In genomic region chrX:50675356-50675755, GRCm38 (mm10) we compare ENCODE assay signal across 10 mouse cellular contexts.
DNase-seq lines count a peak whose midpoint lies in the region; ATAC-seq and TF ChIP-seq lines count a peak whose summit lies in the region.
"Had no signal": no experiment of that assay in that cellular context is flagged by ENCODE, and none has a peak within 500 bp of the region (broad histone marks: within the 10 kb centered on the region; RNA-seq: fewer than 3 reads in every experiment).

No protein-coding gene starts in this region.

- no peaks in the 10 kb centered on the region for H3K9me3 ChIP-seq in kidney, embryonic 15.5 days (replicated peaks)
- H3K9me3 ChIP-seq: liver, embryonic 15.5 days had no signal

- no peaks in the 10 kb centered on the region for H3K36me3 ChIP-seq in kidney, adult 2 months (ENCODE audit: control insufficient read depth, insufficient read depth, low read length)
- no peaks in the 10 kb centered on the region for H3K36me3 ChIP-seq in kidney, embryonic 15.5 days
- H3K36me3 ChIP-seq: liver, embryonic 15.5 days had no signal

- WGBS in kidney, adult 2 months = 19% methylated on average over 6 of the region's 6 CpGs
- WGBS in kidney, embryonic 15.5 days = 31% methylated on average over 6 of the region's 6 CpGs

- H3K4me1 ChIP-seq in kidney, adult 2 months (ENCODE audit: control insufficient read depth, insufficient read depth, low read length) = no peaks in the 10 kb centered on the region
- H3K4me1 ChIP-seq in kidney, embryonic 15.5 days = no peaks in the 10 kb centered on the region
- H3K4me1 ChIP-seq: liver, embryonic 15.5 days had no signal

- no peak for ATAC-seq in kidney, embryonic 15.5 days (replicated peaks; ENCODE audit: low FRiP score)
- no peak for ATAC-seq in erythroid progenitor cell, adult 5-6 weeks (replicated peaks; ENCODE audit: low FRiP score, poor library complexity, severe bottlenecking)

- TF ChIP-seq CTCF in kidney, adult 2 months (conservative IDR thresholded peaks at IDR 0.05; ENCODE audit: insufficient read depth, insufficient read length, low read depth, low read length) = no peak

- no peak for TF ChIP-seq POLR2A in kidney, adult 2 months (IDR thresholded peaks at IDR 0.05; ENCODE audit: low read depth, low read length)

- no peak overlapping the region for H3K9ac ChIP-seq in kidney, embryonic 15.5 days
- H3K9ac ChIP-seq: liver, embryonic 15.5 days had no signal

- no peak overlapping the region for H3K4me3 ChIP-seq in kidney, adult 2 months (ENCODE audit: insufficient read depth, low read depth, low read length)
- H3K4me3 ChIP-seq in kidney, embryonic 15.5 days (replicated peaks) = no peak overlapping the region
- H3K4me3 ChIP-seq: liver, embryonic 15.5 days had no signal

- H3K27me3 ChIP-seq in kidney, adult 2 months (replicated peaks; ENCODE audit: control insufficient read depth, insufficient read depth, low read length) = no peaks in the 10 kb centered on the region
- peaks cover 18% of the 10 kb centered on the region for H3K27me3 ChIP-seq in kidney, embryonic 15.5 days
- H3K27me3 ChIP-seq: liver, embryonic 15.5 days had no signal

- peak; percentile 21 for DNase-seq in kidney, adult 2 months
- peak; percentile 64 for DNase-seq in CD4-positive helper T cell, adult 2 months (ENCODE audit: low read depth, low spot score)
- DNase-seq in NIH3T3 (ENCODE audit: low read depth) = peak; percentile 64
- peak; percentile 68 for DNase-seq in induced T-regulatory cell, adult 2 months (ENCODE audit: low read depth)
- no peak for DNase-seq in spleen, postnatal 14 days (ENCODE audit: low spot score in 2 of 2)
- no peak for DNase-seq in testis, postnatal 10 days (ENCODE audit: low spot score)
- DNase-seq: cerebellum, adult 18-20 months had no signal

- H3K27ac ChIP-seq in kidney, adult 2 months (ENCODE audit: insufficient read depth, low read depth, low read length) = no peak overlapping the region
- no peak overlapping the region for H3K27ac ChIP-seq in kidney, embryonic 15.5 days
- H3K27ac ChIP-seq: liver, embryonic 15.5 days had no signal

- H3K4me2 ChIP-seq in kidney, embryonic 15.5 days = no peak overlapping the region
- H3K4me2 ChIP-seq: liver, embryonic 15.5 days had no signal

Comparison
In these comparisons a context has a peak if more than half of its experiments do, and no peak if none do; other contexts are left out.
1. DNase-seq: peak in kidney, adult 2 months (single experiment), CD4-positive helper T cell, adult 2 months (single experiment), NIH3T3 (single experiment) and induced T-regulatory cell, adult 2 months (single experiment); none in spleen, postnatal 14 days (0 of 2) and testis, postnatal 10 days (single experiment).